Mouse (Mus musculus): Measurements from ENCODE around the gene Lin54.

- TF ChIP-seq CTCF (IDR thresholded peaks at IDR 0.05; ENCODE audit: insufficient read depth, low read depth, low read length) = no peak
- no peak for TF ChIP-seq POLR2A (IDR thresholded peaks at IDR 0.05; ENCODE audit: insufficient read depth, low read depth, low read length)
These were observed 63.4 kb downstream of the Lin54 start for GRCm38 (mm10) chr5:100437086-100437485.
